In the genomic region with DNA sequence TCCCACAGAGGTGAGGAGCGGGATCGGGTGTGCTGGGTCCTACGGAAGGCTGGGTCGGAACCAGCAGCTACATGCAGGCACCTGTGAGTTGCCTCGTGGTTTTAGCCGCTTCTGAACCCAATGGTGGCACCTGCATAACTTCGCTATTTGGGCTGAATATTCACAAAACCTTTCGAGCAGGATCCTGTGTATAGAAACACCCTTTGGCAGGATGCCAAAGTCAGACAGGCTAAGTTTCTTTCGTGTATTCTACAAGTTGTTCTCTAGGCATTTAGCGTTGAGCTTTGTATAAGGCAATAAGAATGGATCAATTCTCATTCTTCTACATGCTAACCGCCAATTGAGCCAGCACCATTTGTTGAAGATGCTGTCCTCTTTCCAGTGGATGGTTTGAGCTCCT, we compare ENCODE assay signal across 8 mouse cellular contexts. TPM values are rescaled to one million over a fixed set of nuclear protein-coding genes. Genes with fewer than 3 reads are reported as not detected.
DNase-seq lines count a peak whose midpoint lies in the region; ATAC-seq and TF ChIP-seq lines count a peak whose summit lies in the region.
"Not testable (repeated sequence)": the region's sequence is repeated elsewhere in the genome, so short reads cannot be mapped to it uniquely, and the experiment has no call there.

No protein-coding gene starts in this region.

- DNase-seq in MN1 (ENCODE audit: low spot score) = peak; percentile 76
- peak; percentile 9 to 36 for DNase-seq in cerebellum, postnatal 10 days
- peak; percentile 47 for DNase-seq in hindbrain, embryonic 14.5 days (ENCODE audit: low spot score)
- peak; percentile 5 for DNase-seq in layer of hippocampus, adult 9-10 months (ENCODE audit: low spot score)
- DNase-seq in thymus, adult 2 months = not testable (repeated sequence)

- not testable (repeated sequence) for H3K9me3 ChIP-seq in forebrain, embryonic 15.5 days; lung, embryonic 15.5 days; neural tube, embryonic 13.5 days
- peaks cover 14% of the 10 kb centered on the region for H3K9me3 ChIP-seq in hindbrain, embryonic 14.5 days (ENCODE audit: control insufficient read depth, low read length)

- H3K27me3 ChIP-seq in forebrain, embryonic 15.5 days; hindbrain, embryonic 14.5 days (ENCODE audit: control insufficient read depth, insufficient read depth, low read length); lung, embryonic 15.5 days; neural tube, embryonic 13.5 days; thymus, adult 2 months (ENCODE audit: control insufficient read depth, insufficient read depth, low read length): not testable (repeated sequence)

- H3K36me3 ChIP-seq in forebrain, embryonic 15.5 days; hindbrain, embryonic 14.5 days (replicated peaks; ENCODE audit: control insufficient read depth, insufficient read depth); lung, embryonic 15.5 days; neural tube, embryonic 13.5 days; thymus, adult 2 months (ENCODE audit: control insufficient read depth, insufficient read depth, low read length): not testable (repeated sequence)

- peak overlapping the region; percentile 54 for H3K4me3 ChIP-seq in forebrain, embryonic 15.5 days
- H3K4me3 ChIP-seq in hindbrain, embryonic 14.5 days (replicated peaks; ENCODE audit: low read length) = peak overlapping the region; percentile 45
- peak overlapping the region; percentile 52 for H3K4me3 ChIP-seq in lung, embryonic 15.5 days
- H3K4me3 ChIP-seq in neural tube, embryonic 13.5 days = peak overlapping the region; percentile 52
- peak overlapping the region; percentile 72 for H3K4me3 ChIP-seq in thymus, adult 2 months (ENCODE audit: control insufficient read depth, insufficient read depth, low read length)

- TF ChIP-seq CTCF in thymus, adult 2 months (IDR thresholded peaks at IDR 0.05; ENCODE audit: borderline replicate concordance, control insufficient read depth, extremely low read depth, insufficient read depth, low read length, poor library complexity) = not testable (repeated sequence)

- ATAC-seq in forebrain, embryonic 15.5 days (replicated peaks) = 0 out of 2 replicates have a peak, but pooled peaks have one; percentile 4
- not testable (repeated sequence) for ATAC-seq in hindbrain, embryonic 14.5 days (ENCODE audit: low FRiP score); lung, embryonic 15.5 days (ENCODE audit: borderline replicate concordance, extremely low read depth, low FRiP score, low TSS enrichment); neural tube, embryonic 13.5 days (ENCODE audit: low read depth)

- peak overlapping the region; percentile 50 for H3K4me2 ChIP-seq in forebrain, embryonic 15.5 days (replicated peaks)
- H3K4me2 ChIP-seq in hindbrain, embryonic 14.5 days (replicated peaks) = peak overlapping the region; percentile 50
- H3K4me2 ChIP-seq in lung, embryonic 15.5 days = peak overlapping the region; percentile 53
- peak overlapping the region; percentile 63 for H3K4me2 ChIP-seq in neural tube, embryonic 13.5 days

- peak overlapping the region; percentile 65 for H3K27ac ChIP-seq in forebrain, embryonic 15.5 days (replicated peaks)
- peak overlapping the region; percentile 33; the same call in 1 of the 2 replicates for H3K27ac ChIP-seq in hindbrain, embryonic 14.5 days
- peak overlapping the region; percentile 41; the same call in 1 of the 2 replicates for H3K27ac ChIP-seq in lung, embryonic 15.5 days
- peak overlapping the region; percentile 49; the same call in 1 of the 2 replicates for H3K27ac ChIP-seq in neural tube, embryonic 13.5 days (replicated peaks)
- peak overlapping the region; percentile 40; the same call in 1 of the 2 replicates for H3K27ac ChIP-seq in thymus, adult 2 months (ENCODE audit: control insufficient read depth, insufficient read depth, low read length)

- H3K4me1 ChIP-seq in forebrain, embryonic 15.5 days; hindbrain, embryonic 14.5 days (replicated peaks; ENCODE audit: control insufficient read depth, insufficient read depth, low read length); lung, embryonic 15.5 days; neural tube, embryonic 13.5 days (replicated peaks); thymus, adult 2 months (replicated peaks; ENCODE audit: control insufficient read depth, insufficient read depth, low read length): not testable (repeated sequence)

- not testable (repeated sequence) for TF ChIP-seq POLR2A in thymus, adult 2 months (IDR thresholded peaks at IDR 0.05; ENCODE audit: control insufficient read depth, extremely low read depth, insufficient read depth, low read length, poor library complexity)

- 3% methylated on average over 11 of the region's 11 CpGs for WGBS in forebrain, embryonic 15.5 days
- 9% methylated on average over 11 of the region's 11 CpGs for WGBS in hindbrain, embryonic 14.5 days
- 4% methylated on average over 11 of the region's 11 CpGs for WGBS in lung, embryonic 15.5 days
- 9% methylated on average over 11 of the region's 11 CpGs for WGBS in neural tube, embryonic 13.5 days
- WGBS in thymus, adult 2 months = 4% methylated on average over 11 of the region's 11 CpGs

- peak overlapping the region; percentile 43 for H3K9ac ChIP-seq in forebrain, embryonic 15.5 days (replicated peaks)
- peak overlapping the region; percentile 46 for H3K9ac ChIP-seq in hindbrain, embryonic 14.5 days
- H3K9ac ChIP-seq in lung, embryonic 15.5 days = peak overlapping the region; percentile 40
- H3K9ac ChIP-seq in neural tube, embryonic 13.5 days = peak overlapping the region; percentile 68

RNA-seq across cellular contexts. Expression of a gene that starts 58.6 kb away (rescaled TPM):
- polyA plus RNA-seq in forebrain, embryonic 15.5 days (2015; fragmentation: Nextera tagmentation; extraction: Ambion mirVana) = 3.3 and 4.1 TPM in 2 replicates
- polyA plus RNA-seq in hindbrain, embryonic 14.5 days (2014; fragmentation: Nextera tagmentation; extraction: Ambion mirVana) = 4.4 and 6.0 TPM in 2 replicates
- polyA plus RNA-seq in lung, embryonic 15.5 days (2015; fragmentation: Nextera tagmentation; extraction: Ambion mirVana) = 5.5 and 6.5 TPM in 2 replicates
- polyA plus RNA-seq in neural tube, embryonic 13.5 days (2015; fragmentation: Nextera tagmentation; extraction: Ambion mirVana) = 2.4 and 3.1 TPM in 2 replicates
- polyA plus RNA-seq in thymus, adult 2 months (2012; rRNA removed) = 0.07 TPM in 1 of 2 replicates, not detected in the other
